Mouse (Mus musculus) forebrain, postnatal 0 days (tissue): ENCODE results near the gene Dhx32. TPM values are rescaled to one million over a fixed set of nuclear protein-coding genes. Genes with fewer than 3 reads are reported as not detected.

Source experiments
- ATAC-seq: fragments of 200-750 bp; cut with Nextera tagmentation; 2 replicates; pipeline ENCODE4 v1.8.0; 2017; ENCODE audit warnings: mild to moderate bottlenecking, moderate library complexity
- DNase-seq: peaks from one replicate; pipeline ENCODE4 v3.0.0-alpha.2; 2015
- H3K27ac ChIP-seq: fragments of 300-500 bp; sonication (generic); 2 replicates; pipeline ENCODE4 v1.5.1; 2014; ENCODE audit warnings: low read depth, mild to moderate bottlenecking, antibody characterized with exemption, low read length, moderate library complexity, mixed read lengths
- H3K27me3 ChIP-seq: fragments of 300-500 bp; sonication (generic); 2 replicates; pipeline ENCODE4 v1.6.1; 2014; ENCODE audit warnings: mild to moderate bottlenecking, low read length, mixed read lengths; ENCODE audit not compliant: insufficient read depth
- H3K36me3 ChIP-seq: fragments of 300-500 bp; sonication (generic); 2 replicates; pipeline ENCODE4 v1.6.1; 2014; ENCODE audit warnings: mild to moderate bottlenecking, moderate library complexity; ENCODE audit not compliant: insufficient read depth
- H3K4me1 ChIP-seq: fragments of 300-500 bp; sonication (generic); 2 replicates; pipeline ENCODE4 v1.6.1; 2014; ENCODE audit warnings: antibody characterized with exemption; ENCODE audit not compliant: insufficient read depth
- H3K4me2 ChIP-seq: fragments of 300-500 bp; sonication (generic); 2 replicates; pipeline ENCODE4 v1.6.1; 2014; ENCODE audit warnings: low read depth, mild to moderate bottlenecking, moderate library complexity
- H3K4me3 ChIP-seq: fragments of 300-500 bp; sonication (generic); 2 replicates; pipeline ENCODE4 v1.5.1; 2014; ENCODE audit warnings: low read depth, low read length, mixed read lengths
- H3K9ac ChIP-seq: fragments of 300-500 bp; sonication (generic); 2 replicates; pipeline ENCODE4 v1.6.1; 2014; ENCODE audit warnings: mild to moderate bottlenecking
- H3K9me3 ChIP-seq: fragments of 300-500 bp; sonication (generic); 2 replicates; pipeline ENCODE4 v1.6.1; 2016; ENCODE audit warnings: low read length
- CTCF ChIP-seq: sonication (generic); IDR thresholded peaks from 2 replicates; pipeline ENCODE4 v1.5.1; 2016; ENCODE audit warnings: antibody characterized with exemption, control low read depth, low read depth
- WGBS: fragments of 180-500 bp; shearing (Covaris S2); extraction: QIAGEN DNeasy Blood & Tissue Kit; methylation state at CpG from one replicate; pipeline ENCODE4 v1.1.7; 2014; 5-methylcytosine and 5-hydroxymethylcytosine counted together
- polyA plus RNA-seq: library from polyadenylated mRNA; unstranded; fragments of >200 nt; fragmentation: Nextera tagmentation; extraction: Ambion mirVana; gene quantifications from 2 replicates; pipeline ENCODE4 v1.2.1, GENCODE M21; 2015
- total RNA-seq: library from RNA; depleted of rRNA; stranded (reverse); fragments of >200 nt; gene quantifications from 2 replicates; pipeline ENCODE4 v1.2.3, GENCODE M21; 2014

The Dhx32 gene
- total and polyA plus RNA-seq, 2 experiments from 2014 or later = 38.2 to 53.2 TPM

DNA sequence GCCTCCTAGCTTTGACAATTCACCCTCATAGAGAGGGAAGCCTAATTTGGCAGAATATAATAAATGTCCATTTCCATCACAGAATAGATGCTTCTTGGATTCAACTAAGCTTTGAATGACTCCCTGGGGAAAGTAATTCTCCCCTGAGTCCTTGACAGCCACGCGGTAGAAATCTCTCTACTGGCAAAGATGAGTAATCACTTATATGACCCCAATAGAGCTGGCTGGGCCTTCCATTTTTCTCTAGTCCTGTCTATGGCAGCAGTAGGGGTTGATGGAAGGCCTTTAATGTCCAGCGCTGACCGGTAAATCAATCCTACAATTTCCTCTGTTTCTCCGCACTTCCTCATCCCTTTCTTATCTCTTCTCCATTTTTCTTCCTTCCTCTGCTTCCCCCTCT lies 7.3 kb downstream of the Dhx32 start:
- 0 out of 2 replicates have a peak overlapping the region, but pooled peaks have one; percentile 1 for H3K9ac ChIP-seq
- no peaks in the 10 kb centered on the region for H3K36me3 ChIP-seq
- 64% methylated on average over 5 of the region's 5 CpGs for WGBS
- no peaks in the 10 kb centered on the region for H3K9me3 ChIP-seq
- ATAC-seq = no peak
- 0 out of 2 replicates have a peak overlapping the region, but pooled peaks have one; percentile 84 for H3K4me3 ChIP-seq
- H3K4me2 ChIP-seq = peak overlapping the region; percentile 91
- no peaks in the 10 kb centered on the region for H3K27me3 ChIP-seq
- no peak for DNase-seq
- no peak for TF ChIP-seq CTCF
- H3K4me1 ChIP-seq = peaks cover 4% of the 10 kb centered on the region; the same call in 1 of the 2 replicates
- no peak overlapping the region for H3K27ac ChIP-seq

DNA sequence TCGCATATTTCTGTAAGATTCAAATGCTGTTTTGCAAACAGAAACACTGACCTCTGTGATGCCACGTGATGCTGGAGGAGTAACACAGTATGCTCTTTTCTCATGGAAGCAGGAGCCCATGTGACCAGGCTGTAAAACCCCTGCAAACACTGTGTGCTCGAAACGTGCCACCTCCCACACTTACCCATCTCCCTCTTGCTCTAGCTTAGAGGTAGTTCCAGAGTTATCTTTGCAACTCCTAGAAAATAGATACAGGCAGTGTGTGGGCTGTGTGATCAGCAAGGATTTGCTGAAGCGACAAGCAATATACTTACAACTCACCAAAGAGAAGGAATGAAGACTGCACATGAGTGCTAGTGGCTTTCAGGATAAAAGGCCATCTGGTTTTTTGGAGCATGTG lies 14.0 kb downstream of the Dhx32 start:
- no peak for TF ChIP-seq CTCF

DNA sequence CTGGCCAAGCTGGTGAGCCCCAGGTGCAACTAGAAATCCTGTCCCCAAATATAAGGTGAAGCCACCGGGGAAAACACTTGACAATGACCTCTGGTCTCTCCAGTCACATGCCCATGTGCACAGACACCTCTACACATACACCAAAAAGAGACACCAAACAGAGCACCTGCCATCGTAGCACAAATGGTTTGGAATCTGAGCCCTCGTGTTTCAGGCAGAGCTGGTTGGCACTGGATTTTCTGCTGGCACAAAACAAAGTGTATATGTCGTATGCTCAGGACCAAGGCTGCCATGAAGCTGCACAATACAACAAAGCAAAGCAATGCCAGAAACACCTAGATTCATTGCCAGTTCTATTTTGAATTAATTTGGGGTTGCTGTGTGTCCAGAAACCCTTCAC lies 14.5 kb downstream of the Dhx32 start:
- peaks cover 8% of the 10 kb centered on the region; the same call in 1 of the 2 replicates for H3K4me1 ChIP-seq
- 44% methylated on average over 4 of the region's 4 CpGs for WGBS
- no peaks in the 10 kb centered on the region for H3K9me3 ChIP-seq
- no peak for ATAC-seq
- H3K4me3 ChIP-seq = no peak overlapping the region
- H3K36me3 ChIP-seq = no peaks in the 10 kb centered on the region
- peak; percentile 40 for DNase-seq
- H3K27ac ChIP-seq = peak overlapping the region; percentile 36; the same call in 1 of the 2 replicates
- no peak overlapping the region for H3K4me2 ChIP-seq
- no peak for TF ChIP-seq CTCF
- no peaks in the 10 kb centered on the region for H3K27me3 ChIP-seq
- H3K9ac ChIP-seq = no peak overlapping the region

More for the DNA sequence above, 14.0 kb downstream of the Dhx32 start:
- peaks cover 8% of the 10 kb centered on the region; the same call in 1 of the 2 replicates for H3K4me1 ChIP-seq
- no peak overlapping the region for H3K9ac ChIP-seq
- no peak overlapping the region for H3K4me2 ChIP-seq
- H3K36me3 ChIP-seq = no peaks in the 10 kb centered on the region
- H3K27me3 ChIP-seq = no peaks in the 10 kb centered on the region
- no peak for DNase-seq
- WGBS = 54% methylated on average over 5 of the region's 5 CpGs
- H3K27ac ChIP-seq = no peak overlapping the region
- ATAC-seq = no peak
- H3K4me3 ChIP-seq = no peak overlapping the region
- H3K9me3 ChIP-seq = no peaks in the 10 kb centered on the region

DNA sequence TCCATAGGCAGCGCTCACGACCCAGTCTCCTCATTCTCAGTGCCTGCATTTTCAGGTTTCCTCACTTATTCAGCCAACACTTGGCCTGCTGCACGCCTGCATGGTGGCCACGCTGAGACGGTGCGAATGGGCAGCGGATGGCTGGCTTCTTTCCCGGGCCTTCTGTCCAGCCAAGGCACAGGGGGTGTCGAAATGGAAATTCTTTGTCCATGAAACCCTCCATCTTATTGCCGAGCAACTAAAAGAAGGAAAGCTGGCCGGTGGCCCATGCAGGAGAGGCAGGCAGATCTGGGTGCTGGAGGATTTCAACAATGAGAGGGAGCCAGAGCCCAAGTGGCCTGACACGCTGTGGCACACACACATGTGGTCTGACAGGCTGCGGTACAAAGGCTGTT lies 16.7 kb downstream of the Dhx32 start:
- no peak overlapping the region for H3K9ac ChIP-seq
- ATAC-seq = peak; percentile 83
- WGBS = 16% methylated on average over 13 of the region's 13 CpGs

DNA sequence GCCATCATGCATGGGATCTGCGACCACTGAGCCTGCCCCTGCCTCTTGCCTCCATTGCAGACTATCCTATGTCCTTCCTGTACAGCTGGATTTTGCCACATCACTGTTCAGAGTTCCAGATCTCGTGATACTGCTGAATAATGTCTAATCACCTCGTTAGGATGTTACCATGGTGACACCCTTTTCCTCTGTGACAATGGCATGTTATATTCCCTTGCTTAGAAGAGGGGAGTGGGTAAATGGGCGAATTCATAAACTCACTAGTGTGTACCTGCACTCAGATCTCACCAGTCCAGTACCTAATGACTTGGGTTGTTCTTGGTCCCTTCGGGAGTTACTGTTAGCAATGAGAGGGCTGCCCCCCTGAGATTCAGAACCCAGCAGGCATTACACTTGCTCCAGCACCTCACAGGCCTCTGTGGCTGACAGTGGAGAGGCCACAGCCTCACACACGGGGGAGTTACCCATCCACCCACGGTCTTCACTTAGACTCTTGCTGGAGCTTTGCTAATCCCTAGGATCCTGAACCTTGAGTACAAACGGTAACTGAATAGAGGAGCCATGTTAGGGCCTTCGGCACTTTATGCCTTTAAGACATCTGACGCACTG lies 17.2 kb downstream of the Dhx32 start:
- H3K27ac ChIP-seq = peak overlapping the region; percentile 17
- no peak overlapping the region for H3K4me3 ChIP-seq
- H3K4me1 ChIP-seq = peaks cover 8% of the 10 kb centered on the region; the same call in 1 of the 2 replicates
- H3K36me3 ChIP-seq = no peaks in the 10 kb centered on the region
- H3K4me2 ChIP-seq = peak overlapping the region; percentile 22; the same call in 1 of the 2 replicates
- no peaks in the 10 kb centered on the region for H3K27me3 ChIP-seq
- no peaks in the 10 kb centered on the region for H3K9me3 ChIP-seq
- WGBS = 24% methylated on average over 10 of the region's 10 CpGs
- no peak overlapping the region for H3K9ac ChIP-seq
- ATAC-seq = peak; percentile 54; the same call in 1 of the 2 replicates
- no peak for TF ChIP-seq CTCF
- peak; percentile 41 for DNase-seq

More for the DNA sequence above, 16.7 kb downstream of the Dhx32 start:
- H3K4me2 ChIP-seq = peak overlapping the region; percentile 22; the same call in 1 of the 2 replicates
- peaks cover 8% of the 10 kb centered on the region; the same call in 1 of the 2 replicates for H3K4me1 ChIP-seq
- H3K36me3 ChIP-seq = no peaks in the 10 kb centered on the region
- H3K9me3 ChIP-seq = no peaks in the 10 kb centered on the region
- no peak overlapping the region for H3K4me3 ChIP-seq
- peak; percentile 80 for DNase-seq
- no peak for TF ChIP-seq CTCF
- H3K27me3 ChIP-seq = no peaks in the 10 kb centered on the region
- H3K27ac ChIP-seq = peak overlapping the region; percentile 17

DNA sequence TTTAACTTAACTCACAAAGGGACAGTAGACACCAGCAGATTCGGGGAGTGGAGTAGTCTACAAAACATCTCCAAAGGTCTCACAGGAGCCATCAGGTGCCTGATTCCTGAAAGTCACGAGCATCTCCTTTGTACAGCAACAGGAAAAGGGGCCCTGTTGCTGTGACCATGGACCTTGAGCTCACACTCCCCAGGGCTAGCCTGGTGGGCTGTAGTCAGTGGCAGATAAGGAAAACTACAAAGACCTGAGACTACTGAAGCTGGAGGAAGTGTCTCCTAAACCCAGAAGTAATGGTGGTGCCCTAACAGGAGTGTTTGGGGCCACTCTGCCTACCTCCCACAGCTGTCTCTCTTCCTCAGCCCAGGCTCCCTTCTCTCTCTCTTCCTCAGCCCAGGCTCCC lies 18.1 kb downstream of the Dhx32 start:
- 79% methylated on average over 2 of the region's 2 CpGs for WGBS
- ATAC-seq = no peak
- Histone ChIP-seq H3K9me3 (no peaks in the 10 kb centered on the region), H3K4me3 (no peak overlapping the region), H3K27me3 (no peaks in the 10 kb centered on the region), H3K27ac (no peak overlapping the region), H3K4me1 (peaks cover 12% of the 10 kb centered on the region; the same call in 1 of the 2 replicates), H3K4me2 (no peak overlapping the region), H3K9ac (no peak overlapping the region), H3K36me3 (no peaks in the 10 kb centered on the region)
- no peak for DNase-seq
- no peak for TF ChIP-seq CTCF

DNA sequence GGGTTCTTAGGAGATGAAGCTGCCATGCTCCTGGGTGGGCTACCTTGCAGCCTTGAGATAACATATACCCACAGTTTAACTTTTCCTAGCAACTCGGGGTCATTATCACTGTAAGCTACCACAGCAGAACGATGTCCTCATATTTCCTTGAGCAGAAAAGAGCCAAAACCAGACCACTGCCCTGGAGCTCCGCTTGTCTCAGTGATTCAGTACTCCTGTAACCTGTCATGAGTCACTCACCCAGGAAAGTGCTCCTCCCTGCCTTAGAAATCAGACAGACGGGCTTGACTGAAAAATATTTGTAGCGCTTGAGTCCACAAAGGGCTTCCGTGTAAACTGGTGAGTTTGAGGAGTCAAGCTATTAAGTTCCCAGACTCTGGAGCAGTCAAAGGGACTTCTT lies 19.8 kb downstream of the Dhx32 start:
- 86% methylated on average over 6 of the region's 6 CpGs for WGBS
- ATAC-seq = no peak
- TF ChIP-seq CTCF = no peak
- H3K27me3 ChIP-seq = no peaks in the 10 kb centered on the region
- H3K4me3 ChIP-seq = no peak overlapping the region
- no peak overlapping the region for H3K4me2 ChIP-seq
- H3K9me3 ChIP-seq = no peaks in the 10 kb centered on the region
- no peak for DNase-seq
- H3K27ac ChIP-seq = no peak overlapping the region
- no peak overlapping the region for H3K9ac ChIP-seq
- H3K4me1 ChIP-seq = peaks cover 12% of the 10 kb centered on the region; the same call in 1 of the 2 replicates
- no peaks in the 10 kb centered on the region for H3K36me3 ChIP-seq
